Mouse (Mus musculus): Measurements from ENCODE around the gene Mettl26. TPM values are rescaled to one million over a fixed set of nuclear protein-coding genes. Genes with fewer than 3 reads are reported as not detected.

Mettl26 gene
- polyA plus RNA-seq, 1 experiment from 2014 or later = 65.5 TPM

- no peak for ATAC-seq (ENCODE audit: low read depth)
- Histone ChIP-seq H3K9me3 (no peaks in the 10 kb centered on the region), H3K27ac (replicated peaks) (no peak overlapping the region), H3K4me1 (replicated peaks) (peaks cover 59% of the 10 kb centered on the region), H3K9ac (no peak overlapping the region), H3K36me3 (peaks cover 59% of the 10 kb centered on the region), H3K4me3 (no peak overlapping the region), H3K4me2 (no peak overlapping the region), H3K27me3 (no peaks in the 10 kb centered on the region)
- WGBS = 80% methylated on average over 14 of the region's 14 CpGs
Measured at GRCm38 (mm10) chr17:25839455-25840235, 35.2 kb upstream of the Mettl26 start.

GRCm38 (mm10) chr17:25840519-25840918 lies 34.4 kb upstream of the Mettl26 start:
- no peaks in the 10 kb centered on the region for H3K9me3 ChIP-seq
- H3K36me3 ChIP-seq = peaks cover 54% of the 10 kb centered on the region
- no peaks in the 10 kb centered on the region for H3K27me3 ChIP-seq
- H3K4me3 ChIP-seq = no peak overlapping the region
- H3K4me2 ChIP-seq = no peak overlapping the region
- no peak overlapping the region for H3K9ac ChIP-seq
- WGBS = 97% methylated on average over 6 of the region's 6 CpGs
- ATAC-seq (ENCODE audit: low read depth) = no peak
- H3K27ac ChIP-seq (replicated peaks) = no peak overlapping the region
- H3K4me1 ChIP-seq (replicated peaks) = peaks cover 54% of the 10 kb centered on the region

- Histone ChIP-seq H3K4me3 (no peak within 1 kb of the TSS), H3K27ac (replicated peaks) (no peak within 1 kb of the TSS), H3K27me3 (no peaks in the 10 kb centered on the region), H3K4me2 (no peak within 1 kb of the TSS), H3K36me3 (peaks cover 53% of the 10 kb centered on the region), H3K4me1 (replicated peaks) (peaks cover 46% of the 10 kb centered on the region), H3K9ac (no peak within 1 kb of the TSS), H3K9me3 (no peaks in the 10 kb centered on the region)
- 92% methylated on average over 22 of the region's 22 CpGs for WGBS
- no peak for ATAC-seq (ENCODE audit: low read depth)
Measured at GRCm38 (mm10) chr17:25841117-25841880, 33.6 kb upstream of the Mettl26 start, which contains the start of gene Gm20683. TSS of gene Gm20683 (minus strand) at chr17:25841763.

- no peak overlapping the region for H3K4me3 ChIP-seq
- H3K36me3 ChIP-seq = peaks cover 62% of the 10 kb centered on the region
- H3K4me2 ChIP-seq = no peak overlapping the region
- H3K27me3 ChIP-seq = no peaks in the 10 kb centered on the region
- no peak overlapping the region for H3K27ac ChIP-seq (replicated peaks)
- H3K9me3 ChIP-seq = no peaks in the 10 kb centered on the region
- 0 out of 2 replicates have a peak overlapping the region, but pooled peaks have one; percentile 86 for H3K9ac ChIP-seq
- WGBS = 86% methylated on average over 3 of the region's 3 CpGs
- peaks cover 34% of the 10 kb centered on the region for H3K4me1 ChIP-seq (replicated peaks)
- ATAC-seq (ENCODE audit: low read depth) = no peak
Measured at GRCm38 (mm10) chr17:25842509-25842908, 32.4 kb upstream of the Mettl26 start.

GRCm38 (mm10) chr17:25843122-25843521 lies 31.8 kb upstream of the Mettl26 start:
- Histone ChIP-seq H3K9ac (peak overlapping the region; percentile 86), H3K4me3 (peak overlapping the region; percentile 86), H3K9me3 (no peaks in the 10 kb centered on the region), H3K4me2 (peak overlapping the region; percentile 95), H3K27me3 (no peaks in the 10 kb centered on the region), H3K27ac (replicated peaks) (no peak overlapping the region), H3K4me1 (replicated peaks) (peaks cover 28% of the 10 kb centered on the region), H3K36me3 (peaks cover 65% of the 10 kb centered on the region)
- ATAC-seq (ENCODE audit: low read depth) = no peak
- 90% methylated on average over 4 of the region's 4 CpGs for WGBS

GRCm38 (mm10) chr17:25843636-25844395 lies 31.1 kb upstream of the Mettl26 start:
- H3K36me3 ChIP-seq = peaks cover 68% of the 10 kb centered on the region
- peak overlapping the region; percentile 86 for H3K9ac ChIP-seq
- WGBS = 3% methylated on average over 38 of the region's 38 CpGs
- peak overlapping the region; percentile 86 for H3K4me3 ChIP-seq
- peak; percentile 38 for ATAC-seq (ENCODE audit: low read depth)
- H3K9me3 ChIP-seq = no peaks in the 10 kb centered on the region
- no peaks in the 10 kb centered on the region for H3K27me3 ChIP-seq
- peaks cover 23% of the 10 kb centered on the region for H3K4me1 ChIP-seq (replicated peaks)
- peak overlapping the region; percentile 69 for H3K27ac ChIP-seq (replicated peaks)
- H3K4me2 ChIP-seq = peak overlapping the region; percentile 95

GRCm38 (mm10) chr17:25844396-25844901 lies 30.4 kb upstream of the Mettl26 start, which contains the start of gene Rhot2:
TSS of gene Rhot2 (minus strand) at chr17:25844851.
- Histone ChIP-seq H3K36me3 (peaks cover 68% of the 10 kb centered on the region), H3K4me2 (peak within 1 kb of the TSS; percentile 95), H3K4me3 (peak within 1 kb of the TSS; percentile 86), H3K27me3 (no peaks in the 10 kb centered on the region), H3K4me1 (replicated peaks) (peaks cover 18% of the 10 kb centered on the region), H3K27ac (replicated peaks) (peak within 1 kb of the TSS; percentile 69), H3K9ac (peak within 1 kb of the TSS; percentile 86), H3K9me3 (no peaks in the 10 kb centered on the region)
- peak; percentile 94 for ATAC-seq (ENCODE audit: low read depth)
- under 1% methylated on average over 21 of the region's 21 CpGs for WGBS

GRCm38 (mm10) chr17:25860229-25860628 lies 14.6 kb upstream of the Mettl26 start:
- Histone ChIP-seq H3K4me2 (peak overlapping the region; percentile 88), H3K9me3 (no peaks in the 10 kb centered on the region), H3K4me1 (replicated peaks) (peaks cover 19% of the 10 kb centered on the region), H3K4me3 (peak overlapping the region; percentile 68; the same call in 1 of the 2 replicates), H3K36me3 (no peaks in the 10 kb centered on the region), H3K27me3 (no peaks in the 10 kb centered on the region), H3K27ac (replicated peaks) (no peak overlapping the region), H3K9ac (peak overlapping the region; percentile 83)
- WGBS = 90% methylated on average over 6 of the region's 6 CpGs
- no peak for ATAC-seq (ENCODE audit: low read depth)

- H3K4me1 ChIP-seq (replicated peaks) = peaks cover 19% of the 10 kb centered on the region
- peak; percentile 94 for ATAC-seq (ENCODE audit: low read depth)
- peak within 1 kb of the TSS; percentile 83 for H3K9ac ChIP-seq
- no peaks in the 10 kb centered on the region for H3K27me3 ChIP-seq
- peak within 1 kb of the TSS; percentile 88 for H3K4me2 ChIP-seq
- no peaks in the 10 kb centered on the region for H3K9me3 ChIP-seq
- H3K4me3 ChIP-seq = peak within 1 kb of the TSS; percentile 68
- H3K36me3 ChIP-seq = no peaks in the 10 kb centered on the region
- peak within 1 kb of the TSS; percentile 90 for H3K27ac ChIP-seq (replicated peaks)
- WGBS = 4% methylated on average over 65 of the region's 65 CpGs
Measured at GRCm38 (mm10) chr17:25860832-25861703, 13.8 kb upstream of the Mettl26 start, which contains the start of gene Wdr90. TSS of gene Wdr90 (minus strand) at chr17:25861501.

- H3K4me2 ChIP-seq = peak overlapping the region; percentile 88
- WGBS = 13% methylated on average over 6 of the region's 6 CpGs
- ATAC-seq (ENCODE audit: low read depth) = peak; percentile 1; the same call in 1 of the 2 replicates
Measured at GRCm38 (mm10) chr17:25861704-25862612, 12.9 kb upstream of the Mettl26 start.

More at GRCm38 (mm10) chr17:25861704-25862612, 12.9 kb upstream of the Mettl26 start:
- peak overlapping the region; percentile 83 for H3K9ac ChIP-seq
- peaks cover 19% of the 10 kb centered on the region for H3K4me1 ChIP-seq (replicated peaks)
- peak overlapping the region; percentile 68 for H3K4me3 ChIP-seq
- peak overlapping the region; percentile 90 for H3K27ac ChIP-seq (replicated peaks)
- H3K9me3 ChIP-seq = no peaks in the 10 kb centered on the region
- no peaks in the 10 kb centered on the region for H3K36me3 ChIP-seq
- H3K27me3 ChIP-seq = no peaks in the 10 kb centered on the region
